29 mouse cellular contexts compared by ENCODE assay signal in genomic region chr12:24615140-24615539, GRCm38 (mm10). TPM values are rescaled to one million over a fixed set of nuclear protein-coding genes. Genes with fewer than 3 reads are reported as not detected.
DNase-seq lines count a peak whose midpoint lies in the region; ATAC-seq lines count a peak whose summit lies in the region.
"Had no signal": no experiment of that assay in that cellular context is flagged by ENCODE, and none has a peak within 500 bp of the region (broad histone marks: within the 10 kb centered on the region; RNA-seq: fewer than 3 reads in every experiment).

No protein-coding gene starts in this region.

- H3K27me3 ChIP-seq in kidney, embryonic 15.5 days = no peaks in the 10 kb centered on the region
- no peaks in the 10 kb centered on the region for H3K27me3 ChIP-seq in lung, embryonic 16.5 days (ENCODE audit: control insufficient read depth, insufficient read depth, low read depth, low read length)
- no peaks in the 10 kb centered on the region for H3K27me3 ChIP-seq in stomach, embryonic 16.5 days (ENCODE audit: control insufficient read depth, insufficient read depth, low read length)
- H3K27me3 ChIP-seq: forebrain, embryonic 13.5 days; heart, embryonic 15.5 days; intestine, embryonic 15.5 days; limb, embryonic 12.5 days; midbrain, embryonic 12.5 days; neural tube, embryonic 12.5 days had no signal

- peak; percentile 75 for DNase-seq in kidney, adult 9 months
- no peak for DNase-seq in lung, postnatal 10 days
- DNase-seq in cerebellum, adult 18-20 months = no peak
- DNase-seq: adrenal gland, postnatal 36 days; B cell, adult 2 months; cerebellum, adult 8-10 months; cerebellum, postnatal 36 days; gastrocnemius, postnatal 25 days; heart, adult 11 months; liver, embryonic 13.5 days; lung, adult 2 months; lung, postnatal 4 days; right cerebral cortex, adult 18-20 months; spleen, adult 18-20 months; thymus, postnatal 4 days had no signal

- no peaks in the 10 kb centered on the region; the same call in 1 of the 2 replicates for H3K36me3 ChIP-seq in kidney, embryonic 15.5 days
- no peaks in the 10 kb centered on the region for H3K36me3 ChIP-seq in lung, embryonic 16.5 days (ENCODE audit: control insufficient read depth, insufficient read depth, low read length)
- H3K36me3 ChIP-seq in stomach, embryonic 16.5 days (ENCODE audit: control insufficient read depth, insufficient read depth, low read length) = no peaks in the 10 kb centered on the region
- H3K36me3 ChIP-seq: heart, embryonic 15.5 days; intestine, embryonic 15.5 days; limb, embryonic 12.5 days; liver, embryonic 13.5 days; midbrain, embryonic 12.5 days; neural tube, embryonic 12.5 days had no signal

- no peak overlapping the region for H3K9ac ChIP-seq in kidney, embryonic 15.5 days
- H3K9ac ChIP-seq in lung, embryonic 16.5 days (ENCODE audit: low read length) = no peak overlapping the region
- no peak overlapping the region for H3K9ac ChIP-seq in stomach, embryonic 16.5 days (ENCODE audit: low read length)
- H3K9ac ChIP-seq: forebrain, embryonic 13.5 days; heart, embryonic 15.5 days; intestine, embryonic 15.5 days; limb, embryonic 12.5 days; liver, embryonic 13.5 days; midbrain, embryonic 12.5 days; neural tube, embryonic 12.5 days had no signal

- WGBS in kidney, embryonic 15.5 days = 54% methylated on average over 3 of the region's 3 CpGs
- WGBS in lung, embryonic 16.5 days = 48% methylated on average over 3 of the region's 3 CpGs
- WGBS in stomach, embryonic 16.5 days = 45% methylated on average over 3 of the region's 3 CpGs

- ATAC-seq in kidney, embryonic 15.5 days (replicated peaks; ENCODE audit: low FRiP score) = no peak
- ATAC-seq in lung, embryonic 16.5 days (ENCODE audit: low read depth) = 0 out of 2 replicates have a peak, but pooled peaks have one; percentile 3
- ATAC-seq in stomach, embryonic 16.5 days (ENCODE audit: insufficient read depth, low FRiP score) = no peak
- ATAC-seq: forebrain, embryonic 13.5 days; hindbrain, postnatal 0 days had no signal

- H3K4me3 ChIP-seq in kidney, embryonic 15.5 days (replicated peaks) = no peak overlapping the region
- H3K4me3 ChIP-seq in lung, embryonic 16.5 days (ENCODE audit: low read length) = no peak overlapping the region
- no peak overlapping the region for H3K4me3 ChIP-seq in stomach, embryonic 16.5 days (replicated peaks; ENCODE audit: low read length)
- H3K4me3 ChIP-seq: forebrain, embryonic 13.5 days; heart, embryonic 10.5 days; heart, embryonic 15.5 days; intestine, embryonic 15.5 days; left cerebral cortex, adult 2 months; limb, embryonic 12.5 days; liver, embryonic 13.5 days; megakaryocyte, embryonic 14.5 days; midbrain, embryonic 12.5 days; myocyte; neural tube, embryonic 12.5 days had no signal

- no peak overlapping the region for H3K27ac ChIP-seq in kidney, embryonic 15.5 days
- H3K27ac ChIP-seq in lung, embryonic 16.5 days (ENCODE audit: low read length) = no peak overlapping the region
- H3K27ac ChIP-seq in stomach, embryonic 16.5 days (ENCODE audit: low read length) = peak overlapping the region; percentile 49; the same call in 1 of the 2 replicates
- H3K27ac ChIP-seq: forebrain, embryonic 13.5 days; heart, embryonic 10.5 days; heart, embryonic 15.5 days; hindbrain, postnatal 0 days; intestine, embryonic 15.5 days; left cerebral cortex, adult 2 months; limb, embryonic 12.5 days; liver, embryonic 13.5 days; midbrain, embryonic 12.5 days; neural tube, embryonic 12.5 days had no signal

- no peak overlapping the region for H3K4me2 ChIP-seq in kidney, embryonic 15.5 days
- no peak overlapping the region for H3K4me2 ChIP-seq in lung, embryonic 16.5 days (ENCODE audit: low read depth, low read length)
- no peak overlapping the region for H3K4me2 ChIP-seq in stomach, embryonic 16.5 days (ENCODE audit: low read depth, low read length)
- H3K4me2 ChIP-seq: forebrain, embryonic 13.5 days; heart, embryonic 15.5 days; intestine, embryonic 15.5 days; limb, embryonic 12.5 days; liver, embryonic 13.5 days; midbrain, embryonic 12.5 days; neural tube, embryonic 12.5 days had no signal

- H3K4me1 ChIP-seq in kidney, embryonic 15.5 days = peaks cover 5% of the 10 kb centered on the region; the same call in 1 of the 2 replicates
- no peaks in the 10 kb centered on the region for H3K4me1 ChIP-seq in lung, embryonic 16.5 days (replicated peaks; ENCODE audit: control insufficient read depth, insufficient read depth, low read length)
- H3K4me1 ChIP-seq in stomach, embryonic 16.5 days (ENCODE audit: control insufficient read depth, insufficient read depth, low read length) = no peaks in the 10 kb centered on the region
- H3K4me1 ChIP-seq: forebrain, embryonic 13.5 days; heart, embryonic 10.5 days; heart, embryonic 15.5 days; intestine, embryonic 15.5 days; limb, embryonic 12.5 days; liver, embryonic 13.5 days; midbrain, embryonic 12.5 days; neural tube, embryonic 12.5 days had no signal

- H3K9me3 ChIP-seq in kidney, embryonic 15.5 days (replicated peaks) = no peaks in the 10 kb centered on the region
- no peaks in the 10 kb centered on the region for H3K9me3 ChIP-seq in lung, embryonic 16.5 days (ENCODE audit: control insufficient read depth, low read length)
- no peaks in the 10 kb centered on the region for H3K9me3 ChIP-seq in stomach, embryonic 16.5 days (replicated peaks; ENCODE audit: control insufficient read depth, low read length)
- H3K9me3 ChIP-seq: forebrain, embryonic 13.5 days; heart, embryonic 10.5 days; heart, embryonic 15.5 days; intestine, embryonic 15.5 days; limb, embryonic 12.5 days; liver, embryonic 13.5 days; megakaryocyte, embryonic 14.5 days; midbrain, embryonic 12.5 days; neural tube, embryonic 12.5 days had no signal

RNA-seq across cellular contexts. Expression of gene Klf11, which starts 35.9 kb away (rescaled TPM):
- polyA plus RNA-seq in kidney, embryonic 15.5 days (2015; fragmentation: Nextera tagmentation; extraction: Ambion mirVana) = 12.4 and 13.2 TPM in 2 replicates
- 15.7 and 15.8 TPM in 2 replicates for polyA plus RNA-seq in lung, embryonic 16.5 days (2015; fragmentation: Nextera tagmentation; extraction: Ambion mirVana)
- 12.8 TPM in 2 replicates for polyA plus RNA-seq in stomach, embryonic 16.5 days (2015; fragmentation: Nextera tagmentation; extraction: Ambion mirVana)

RNA-seq across cellular contexts. Expression of gene Grhl1, which starts 43.1 kb away (rescaled TPM):
- 1.8 and 1.9 TPM in 2 replicates for polyA plus RNA-seq in kidney, embryonic 15.5 days (2015; fragmentation: Nextera tagmentation; extraction: Ambion mirVana)
- 4.1 and 4.2 TPM in 2 replicates for polyA plus RNA-seq in lung, embryonic 16.5 days (2015; fragmentation: Nextera tagmentation; extraction: Ambion mirVana)
- 16.3 and 26.5 TPM in 2 replicates for polyA plus RNA-seq in stomach, embryonic 16.5 days (2015; fragmentation: Nextera tagmentation; extraction: Ambion mirVana)
